Mouse (Mus musculus) stomach, embryonic 15.5 days (tissue): ENCODE measurements at regions not wholly inside any gene's neighbourhood (a gene's known extent, or its start where the extent isn't known, plus 50 kb on each side); places are given as distances from the start of the nearest gene placed in this dataset.

Experiments used
- ATAC-seq: fragments of 200-750 bp; cut with Nextera tagmentation; 2 replicates; pipeline ENCODE4 v1.8.0; 2017; ENCODE audit warnings: low read depth, moderate number of reproducible peaks, moderate TSS enrichment; ENCODE audit not compliant: insufficient read depth, low FRiP score
- H3K27ac ChIP-seq: fragments of 300-500 bp; sonication (generic); 2 replicates; pipeline ENCODE4 v1.5.1; 2015; ENCODE audit warnings: mild to moderate bottlenecking, inconsistent platforms
- H3K27me3 ChIP-seq: fragments of 300-500 bp; sonication (generic); replicated peaks from 2 replicates; pipeline ENCODE4 v1.6.1; 2015; ENCODE audit warnings: inconsistent platforms
- H3K36me3 ChIP-seq: fragments of 300-500 bp; sonication (generic); 2 replicates; pipeline ENCODE4 v1.6.1; 2015; ENCODE audit warnings: inconsistent platforms
- H3K4me1 ChIP-seq: fragments of 300-500 bp; sonication (generic); 2 replicates; pipeline ENCODE4 v1.6.1; 2015; ENCODE audit warnings: inconsistent platforms
- H3K4me2 ChIP-seq: fragments of 300-500 bp; sonication (generic); 2 replicates; pipeline ENCODE4 v1.6.1; 2015; ENCODE audit warnings: mild to moderate bottlenecking, inconsistent platforms
- H3K4me3 ChIP-seq: fragments of 300-500 bp; sonication (generic); replicated peaks from 2 replicates; pipeline ENCODE4 v1.5.1; 2015; ENCODE audit warnings: inconsistent platforms
- H3K9ac ChIP-seq: fragments of 300-500 bp; sonication (generic); 2 replicates; pipeline ENCODE4 v1.6.1; 2015; ENCODE audit warnings: inconsistent platforms
- H3K9me3 ChIP-seq: fragments of 300-500 bp; sonication (generic); 2 replicates; pipeline ENCODE4 v1.6.1; 2016; ENCODE audit warnings: inconsistent platforms
- WGBS: fragments of 180-500 bp; shearing (Covaris S2); methylation state at CpG from one replicate; pipeline ENCODE4 v1.1.7; 2015; 5-methylcytosine and 5-hydroxymethylcytosine counted together

DNA sequence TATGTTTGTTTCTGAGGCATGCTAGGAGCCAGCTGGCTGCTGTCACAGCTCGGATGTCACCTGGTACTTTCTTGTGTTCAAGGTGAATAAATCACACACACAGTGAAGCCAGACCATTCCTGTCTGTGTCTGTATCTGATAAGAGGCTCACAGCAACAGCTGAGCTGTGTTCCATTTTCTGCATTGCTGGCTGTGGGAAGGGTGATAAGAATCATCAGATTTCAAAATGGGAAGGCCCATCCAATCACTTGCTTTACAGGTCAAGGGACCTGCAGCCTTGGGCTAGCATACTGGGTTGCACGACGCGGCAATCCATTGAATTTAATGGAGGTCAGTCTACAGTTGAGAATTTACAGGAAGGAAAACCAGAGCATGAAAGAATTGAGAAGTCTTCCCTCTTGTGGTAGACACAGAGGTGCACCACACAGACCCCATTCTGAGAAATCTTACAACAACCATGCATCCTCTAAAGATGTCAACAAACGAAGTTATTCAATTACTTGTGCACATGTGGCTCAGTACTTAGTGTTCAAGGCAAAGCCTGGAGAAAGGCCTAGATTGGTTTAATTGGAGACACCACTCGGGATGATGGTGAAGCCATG, 135.2 kb downstream of the Gm12728 start:
- H3K27ac ChIP-seq: no peak overlapping the region
- H3K4me3 ChIP-seq: no peak overlapping the region
- H3K9me3 ChIP-seq: no peaks in the 10 kb centered on the region
- no peaks in the 10 kb centered on the region for H3K27me3 ChIP-seq
- no peak overlapping the region for H3K9ac ChIP-seq
- no peak for ATAC-seq
- 57% methylated on average over 6 of the region's 6 CpGs for WGBS
- H3K4me1 ChIP-seq: no peaks in the 10 kb centered on the region
- H3K36me3 ChIP-seq: no peaks in the 10 kb centered on the region
- no peak overlapping the region for H3K4me2 ChIP-seq

DNA sequence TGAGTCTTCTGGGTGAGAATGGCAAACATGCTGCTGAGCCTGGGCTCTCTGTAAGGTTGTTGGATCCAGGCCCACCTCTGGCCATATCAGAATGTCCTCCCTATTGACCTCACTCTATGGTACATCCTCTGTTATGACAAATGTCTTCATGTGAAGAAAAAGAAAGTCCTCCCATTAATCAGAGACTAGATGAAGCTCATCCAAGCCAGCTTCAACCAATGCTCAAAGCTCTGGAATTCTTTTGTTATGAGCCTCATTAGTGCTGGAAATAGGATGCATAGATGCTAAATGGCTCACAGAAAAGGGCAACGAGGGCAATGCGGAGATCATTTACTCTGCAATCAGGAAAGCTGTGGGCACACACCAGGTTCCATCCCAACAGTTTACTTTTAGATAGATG, 135.8 kb downstream of the Gm12728 start:
- no peaks in the 10 kb centered on the region for H3K36me3 ChIP-seq
- no peak overlapping the region for H3K9ac ChIP-seq
- no peaks in the 10 kb centered on the region for H3K9me3 ChIP-seq
- no peaks in the 10 kb centered on the region for H3K27me3 ChIP-seq
- WGBS: 88% methylated on average over 2 of the region's 2 CpGs
- no peak for ATAC-seq
- no peak overlapping the region for H3K27ac ChIP-seq
- H3K4me1 ChIP-seq: no peaks in the 10 kb centered on the region
- H3K4me2 ChIP-seq: no peak overlapping the region
- H3K4me3 ChIP-seq: no peak overlapping the region

- WGBS: 88% methylated on average over 10 of the region's 10 CpGs
- ATAC-seq: no peak
- Histone ChIP-seq H3K9me3 (no peaks in the 10 kb centered on the region), H3K27ac (no peak overlapping the region), H3K27me3 (no peaks in the 10 kb centered on the region), H3K9ac (no peak overlapping the region), H3K4me3 (no peak overlapping the region), H3K4me2 (no peak overlapping the region), H3K36me3 (no peaks in the 10 kb centered on the region), H3K4me1 (no peaks in the 10 kb centered on the region)
These were observed 140.0 kb downstream of the Gm12728 start for GRCm38 (mm10) chr4:105929658-105930057.

DNA sequence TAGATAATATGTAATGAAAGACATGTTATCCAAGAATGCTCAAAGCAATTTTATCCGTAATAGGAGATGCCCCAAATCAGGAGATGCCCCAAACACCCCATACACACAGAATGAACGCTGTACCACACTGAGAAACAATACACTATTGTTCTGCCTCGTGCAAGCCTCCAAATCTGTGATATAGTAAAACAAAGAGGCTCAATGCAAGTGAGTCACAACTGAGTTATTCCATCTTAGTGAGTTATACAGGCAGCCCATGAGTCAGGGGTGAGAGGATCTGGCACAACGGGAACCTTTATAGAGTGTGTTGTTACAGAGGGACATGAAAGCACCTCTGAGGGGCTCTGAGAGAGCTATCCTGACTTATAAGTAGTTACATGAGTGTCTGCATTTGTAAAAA, 145.3 kb downstream of the Gm12728 start:
- WGBS: 65% methylated on average over 4 of the region's 4 CpGs
- H3K4me2 ChIP-seq: no peak overlapping the region
- H3K27me3 ChIP-seq: no peaks in the 10 kb centered on the region
- no peaks in the 10 kb centered on the region for H3K4me1 ChIP-seq
- H3K9me3 ChIP-seq: no peaks in the 10 kb centered on the region
- H3K9ac ChIP-seq: no peak overlapping the region
- no peak overlapping the region for H3K27ac ChIP-seq
- no peak for ATAC-seq
- no peaks in the 10 kb centered on the region for H3K36me3 ChIP-seq
- no peak overlapping the region for H3K4me3 ChIP-seq

- WGBS: 87% methylated on average over 7 of the region's 7 CpGs
- H3K4me2 ChIP-seq: no peak overlapping the region
- no peaks in the 10 kb centered on the region for H3K36me3 ChIP-seq
- no peak overlapping the region for H3K27ac ChIP-seq
- H3K4me1 ChIP-seq: no peaks in the 10 kb centered on the region
- H3K9me3 ChIP-seq: no peaks in the 10 kb centered on the region
- H3K4me3 ChIP-seq: no peak overlapping the region
- no peak overlapping the region for H3K9ac ChIP-seq
- H3K27me3 ChIP-seq: no peaks in the 10 kb centered on the region
- ATAC-seq: no peak
These were observed 147.3 kb downstream of the Gm12728 start for GRCm38 (mm10) chr4:105936755-105937514.

- no peak for ATAC-seq
- 79% methylated on average over 6 of the region's 6 CpGs for WGBS
- Histone ChIP-seq H3K27ac (no peak overlapping the region), H3K9me3 (no peaks in the 10 kb centered on the region), H3K9ac (no peak overlapping the region), H3K27me3 (no peaks in the 10 kb centered on the region), H3K4me1 (no peaks in the 10 kb centered on the region), H3K4me2 (no peak overlapping the region), H3K4me3 (no peak overlapping the region), H3K36me3 (no peaks in the 10 kb centered on the region)
These were observed 147.9 kb downstream of the Gm12728 start for GRCm38 (mm10) chr4:105937587-105937986.

DNA sequence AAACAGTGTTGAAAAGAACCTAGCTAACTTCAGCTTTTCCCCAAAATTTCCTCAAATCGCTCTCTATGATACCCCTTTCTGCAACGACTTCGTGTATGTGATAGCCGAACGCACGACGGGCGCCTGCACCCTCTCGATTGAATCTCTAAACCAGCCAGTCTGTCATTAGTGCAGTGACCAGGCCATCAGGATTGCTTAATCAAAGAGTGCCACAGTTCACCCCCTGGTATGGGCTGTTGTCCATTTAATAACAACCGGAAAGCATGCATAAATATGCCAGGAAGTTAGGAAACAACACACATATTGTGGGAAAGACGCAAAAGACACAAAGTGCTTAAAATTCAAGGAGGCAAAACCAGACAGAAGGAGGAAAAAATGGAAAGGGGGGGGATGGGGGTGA, 149.2 kb downstream of the Gm12728 start:
- Histone ChIP-seq H3K27me3 (no peaks in the 10 kb centered on the region), H3K9ac (no peak overlapping the region), H3K4me2 (no peak overlapping the region), H3K9me3 (no peaks in the 10 kb centered on the region), H3K4me1 (no peaks in the 10 kb centered on the region), H3K36me3 (no peaks in the 10 kb centered on the region), H3K27ac (no peak overlapping the region), H3K4me3 (no peak overlapping the region)
- no peak for ATAC-seq
- 88% methylated on average over 11 of the region's 11 CpGs for WGBS

GRCm38 (mm10) chr4:105939636-105940199, 150.0 kb downstream of the Gm12728 start:
- no peak overlapping the region for H3K4me3 ChIP-seq
- no peaks in the 10 kb centered on the region for H3K27me3 ChIP-seq
- no peak overlapping the region for H3K27ac ChIP-seq
- H3K9ac ChIP-seq: no peak overlapping the region
- no peaks in the 10 kb centered on the region for H3K36me3 ChIP-seq
- H3K4me1 ChIP-seq: no peaks in the 10 kb centered on the region
- H3K4me2 ChIP-seq: no peak overlapping the region
- H3K9me3 ChIP-seq: no peaks in the 10 kb centered on the region
- 70% methylated on average over 11 of the region's 11 CpGs for WGBS
- no peak for ATAC-seq

DNA sequence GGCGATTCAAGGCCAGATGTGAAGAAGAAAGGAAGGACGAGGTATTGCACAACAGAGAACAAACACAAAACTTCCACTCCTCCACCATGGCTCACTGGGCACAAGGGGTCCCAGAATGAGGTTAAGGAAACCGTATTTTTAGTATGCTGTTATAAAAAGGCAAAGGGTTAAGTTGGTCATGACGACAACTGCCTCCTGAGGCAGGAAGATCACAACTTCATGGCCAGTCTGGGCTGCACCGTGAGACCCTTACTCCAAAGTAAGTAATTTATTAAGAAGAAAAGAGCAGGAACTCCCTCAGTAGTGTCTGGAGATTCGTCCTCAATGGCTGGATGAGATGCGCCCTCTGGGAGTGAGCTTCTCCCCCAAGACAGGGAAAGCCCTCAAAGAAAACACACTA, 151.2 kb downstream of the Gm12728 start:
- Histone ChIP-seq H3K4me3 (no peak overlapping the region), H3K27me3 (no peaks in the 10 kb centered on the region), H3K36me3 (no peaks in the 10 kb centered on the region), H3K27ac (no peak overlapping the region), H3K9me3 (no peaks in the 10 kb centered on the region), H3K9ac (no peak overlapping the region), H3K4me2 (no peak overlapping the region), H3K4me1 (no peaks in the 10 kb centered on the region)
- WGBS: 81% methylated on average over 7 of the region's 7 CpGs
- no peak for ATAC-seq

- H3K9ac ChIP-seq: no peak overlapping the region
- 49% methylated on average over 7 of the region's 7 CpGs for WGBS
- no peak overlapping the region for H3K27ac ChIP-seq
- H3K36me3 ChIP-seq: no peaks in the 10 kb centered on the region
- H3K27me3 ChIP-seq: no peaks in the 10 kb centered on the region
- H3K4me2 ChIP-seq: no peak overlapping the region
- no peak overlapping the region for H3K4me3 ChIP-seq
- H3K4me1 ChIP-seq: no peaks in the 10 kb centered on the region
- no peaks in the 10 kb centered on the region for H3K9me3 ChIP-seq
- ATAC-seq: no peak
These were observed 152.1 kb downstream of the Gm12728 start for GRCm38 (mm10) chr4:105941785-105942184.

GRCm38 (mm10) chr4:105944962-105945361, 155.3 kb downstream of the Gm12728 start:
- no peaks in the 10 kb centered on the region for H3K4me1 ChIP-seq
- no peak for ATAC-seq
- H3K27ac ChIP-seq: no peak overlapping the region
- H3K4me2 ChIP-seq: no peak overlapping the region
- WGBS: 42% methylated on average over 5 of the region's 5 CpGs
- no peaks in the 10 kb centered on the region for H3K9me3 ChIP-seq
- no peak overlapping the region for H3K9ac ChIP-seq
- H3K36me3 ChIP-seq: no peaks in the 10 kb centered on the region
- H3K27me3 ChIP-seq: no peaks in the 10 kb centered on the region
- H3K4me3 ChIP-seq: no peak overlapping the region

GRCm38 (mm10) chr4:105945921-105946320, 156.3 kb downstream of the Gm12728 start:
- 84% methylated on average over 1 of the region's 1 CpGs for WGBS
- H3K9ac ChIP-seq: no peak overlapping the region
- H3K27ac ChIP-seq: no peak overlapping the region
- no peak overlapping the region for H3K4me2 ChIP-seq
- H3K27me3 ChIP-seq: no peaks in the 10 kb centered on the region
- no peaks in the 10 kb centered on the region for H3K9me3 ChIP-seq
- H3K4me3 ChIP-seq: no peak overlapping the region
- no peaks in the 10 kb centered on the region for H3K4me1 ChIP-seq
- H3K36me3 ChIP-seq: no peaks in the 10 kb centered on the region
- no peak for ATAC-seq
